Comparison of ENCODE assay signal across 9 mouse cellular contexts in genomic region chr4:62660554-62660864, GRCm38 (mm10).
A peak's percentile ranks its signal among the peaks of the same experiment; 100 is the strongest.
DNase-seq lines count a peak whose midpoint lies in the region; ATAC-seq lines count a peak whose summit lies in the region.
"Had no signal": no experiment of that assay in that cellular context is flagged by ENCODE, and none has a peak within 500 bp of the region (broad histone marks: within the 10 kb centered on the region; RNA-seq: fewer than 3 reads in every experiment).

No protein-coding gene starts in this region.

- ATAC-seq in heart, embryonic 11.5 days (replicated peaks; ENCODE audit: insufficient number of reproducible peaks, low FRiP score, low TSS enrichment), result peak; percentile 63
- peak; percentile 57 for ATAC-seq in hindbrain, embryonic 12.5 days (ENCODE audit: low FRiP score)
- ATAC-seq in liver, embryonic 12.5 days, result no peak

- no peaks in the 10 kb centered on the region for H3K36me3 ChIP-seq in heart, embryonic 11.5 days (ENCODE audit: control insufficient read depth, insufficient read depth, low read length)
- H3K36me3 ChIP-seq in hindbrain, embryonic 12.5 days, result no peaks in the 10 kb centered on the region
- no peaks in the 10 kb centered on the region for H3K36me3 ChIP-seq in liver, embryonic 12.5 days
- H3K36me3 ChIP-seq: liver, embryonic 15.5 days had no signal

- H3K9me3 ChIP-seq in heart, embryonic 11.5 days (replicated peaks; ENCODE audit: control insufficient read depth, low read length), result no peaks in the 10 kb centered on the region
- H3K9me3 ChIP-seq in hindbrain, embryonic 12.5 days (replicated peaks), result no peaks in the 10 kb centered on the region
- H3K9me3 ChIP-seq in liver, embryonic 12.5 days (replicated peaks), result no peaks in the 10 kb centered on the region
- H3K9me3 ChIP-seq: liver, embryonic 15.5 days had no signal

- 0 out of 2 replicates have a peak, but pooled peaks cover 4% of the 10 kb centered on the region for H3K27me3 ChIP-seq in heart, embryonic 11.5 days (ENCODE audit: control insufficient read depth, insufficient read depth, low read length)
- no peaks in the 10 kb centered on the region for H3K27me3 ChIP-seq in hindbrain, embryonic 12.5 days
- no peaks in the 10 kb centered on the region for H3K27me3 ChIP-seq in liver, embryonic 12.5 days (replicated peaks)
- H3K27me3 ChIP-seq: liver, embryonic 15.5 days had no signal

- H3K9ac ChIP-seq in heart, embryonic 11.5 days (ENCODE audit: low read depth, low read length), result peak overlapping the region; percentile 59; the same call in 1 of the 2 replicates
- H3K9ac ChIP-seq in hindbrain, embryonic 12.5 days, result no peak overlapping the region
- H3K9ac ChIP-seq in liver, embryonic 12.5 days, result no peak overlapping the region
- H3K9ac ChIP-seq: liver, embryonic 15.5 days had no signal

- no peak overlapping the region for H3K4me3 ChIP-seq in heart, embryonic 11.5 days (ENCODE audit: low read depth, low read length)
- H3K4me3 ChIP-seq in hindbrain, embryonic 12.5 days, result no peak overlapping the region
- H3K4me3 ChIP-seq in liver, embryonic 12.5 days, result no peak overlapping the region
- H3K4me3 ChIP-seq: liver, embryonic 15.5 days had no signal

- H3K27ac ChIP-seq in heart, embryonic 11.5 days (ENCODE audit: low read depth, low read length), result peak overlapping the region; percentile 74
- peak overlapping the region; percentile 80 for H3K27ac ChIP-seq in hindbrain, embryonic 12.5 days
- H3K27ac ChIP-seq in liver, embryonic 12.5 days, result peak overlapping the region; percentile 53; the same call in 1 of the 2 replicates
- H3K27ac ChIP-seq: liver, embryonic 15.5 days had no signal

- 2% methylated on average over 3 of the region's 3 CpGs for WGBS in heart, embryonic 11.5 days (ENCODE audit: insufficient replicate concordance)
- WGBS in hindbrain, embryonic 12.5 days, result 0% methylated on average over 3 of the region's 3 CpGs
- WGBS in liver, embryonic 12.5 days (ENCODE audit: insufficient replicate concordance), result 31% methylated on average over 3 of the region's 3 CpGs

- DNase-seq in heart, adult 8-10 months (ENCODE audit: low spot score), result no peak
- DNase-seq in embryo, embryonic 11.5 days (ENCODE audit: low read depth, low spot score), result peak; percentile 72
- no peak for DNase-seq in right cerebral cortex, adult 18-20 months
- no peak for DNase-seq in cerebellum, adult 18-20 months
- no peak for DNase-seq in thymus, postnatal 25 days

- H3K4me1 ChIP-seq in heart, embryonic 11.5 days (ENCODE audit: control insufficient read depth, insufficient read depth, low read length), result peaks cover 48% of the 10 kb centered on the region
- peaks cover 53% of the 10 kb centered on the region for H3K4me1 ChIP-seq in hindbrain, embryonic 12.5 days
- H3K4me1 ChIP-seq in liver, embryonic 12.5 days, result peaks cover 35% of the 10 kb centered on the region

- peak overlapping the region; percentile 49 for H3K4me2 ChIP-seq in heart, embryonic 11.5 days
- H3K4me2 ChIP-seq in hindbrain, embryonic 12.5 days (replicated peaks), result peak overlapping the region; percentile 13; the same call in 1 of the 2 replicates
- H3K4me2 ChIP-seq in liver, embryonic 12.5 days, result no peak overlapping the region
- H3K4me2 ChIP-seq: liver, embryonic 15.5 days had no signal
